13 mouse cellular contexts compared by ENCODE assay signal in the genomic region with DNA sequence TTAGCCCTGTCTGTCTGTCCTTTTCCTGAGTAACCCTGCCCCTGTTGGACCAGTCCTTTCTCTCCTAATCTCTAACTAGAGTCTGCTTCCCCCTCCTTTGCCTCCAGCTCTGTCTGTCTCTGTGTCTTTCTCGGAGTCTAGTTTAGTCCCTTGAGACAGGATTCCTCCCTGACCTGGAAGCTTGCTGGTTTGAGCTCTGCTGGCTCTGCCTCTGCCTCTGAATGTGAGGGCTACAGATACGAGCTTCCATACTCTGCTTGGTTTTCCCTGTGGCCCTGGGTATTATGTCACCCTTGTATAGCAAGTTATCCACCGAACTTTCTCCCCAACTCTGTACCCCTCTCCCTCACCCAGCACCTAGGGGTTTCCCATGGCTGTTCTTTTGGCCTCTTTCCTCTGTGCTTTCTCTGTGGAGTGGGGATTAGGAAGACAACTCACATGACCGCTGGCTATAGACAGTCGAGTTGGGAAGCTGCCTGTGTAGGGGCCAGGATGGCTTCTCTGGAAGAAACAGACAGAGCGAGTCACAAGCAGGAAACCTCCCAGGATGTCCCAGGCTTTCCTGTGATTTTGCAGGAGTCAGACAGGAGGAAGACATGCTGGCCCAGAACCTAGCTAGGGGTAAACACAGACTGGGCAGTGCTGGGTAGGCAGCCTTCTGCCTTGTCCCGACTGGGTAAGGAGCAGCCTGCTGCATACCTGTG. TPM values are rescaled to one million over a fixed set of nuclear protein-coding genes. Genes with fewer than 3 reads are reported as not detected.
DNase-seq lines count a peak whose midpoint lies in the region; ATAC-seq lines count a peak whose summit lies in the region.
"Had no signal": no experiment of that assay in that cellular context is flagged by ENCODE, and none has a peak within 500 bp of the region (broad histone marks: within the 10 kb centered on the region; RNA-seq: fewer than 3 reads in every experiment).

No protein-coding gene starts in this region.

- no peaks in the 10 kb centered on the region for H3K9me3 ChIP-seq in limb, embryonic 12.5 days
- H3K9me3 ChIP-seq in limb, embryonic 10.5 days (replicated peaks): no peaks in the 10 kb centered on the region
- no peaks in the 10 kb centered on the region for H3K9me3 ChIP-seq in heart, embryonic 11.5 days (replicated peaks; ENCODE audit: control insufficient read depth, low read length)

- no peaks in the 10 kb centered on the region for H3K36me3 ChIP-seq in limb, embryonic 12.5 days
- H3K36me3 ChIP-seq in limb, embryonic 10.5 days: no peaks in the 10 kb centered on the region
- no peaks in the 10 kb centered on the region for H3K36me3 ChIP-seq in heart, embryonic 11.5 days (ENCODE audit: control insufficient read depth, insufficient read depth, low read length)

- H3K4me1 ChIP-seq in limb, embryonic 12.5 days (replicated peaks): peaks cover 28% of the 10 kb centered on the region
- H3K4me1 ChIP-seq in limb, embryonic 10.5 days: peaks cover 26% of the 10 kb centered on the region
- H3K4me1 ChIP-seq in heart, embryonic 11.5 days (ENCODE audit: control insufficient read depth, insufficient read depth, low read length): peaks cover 16% of the 10 kb centered on the region

- WGBS in limb, embryonic 12.5 days: 65% methylated on average over 7 of the region's 7 CpGs
- WGBS in limb, embryonic 10.5 days: 70% methylated on average over 7 of the region's 7 CpGs
- 45% methylated on average over 7 of the region's 7 CpGs for WGBS in heart, embryonic 11.5 days (ENCODE audit: insufficient replicate concordance)

- H3K9ac ChIP-seq in limb, embryonic 12.5 days (replicated peaks): no peak overlapping the region
- H3K9ac ChIP-seq in heart, embryonic 11.5 days (ENCODE audit: low read depth, low read length): no peak overlapping the region

- ATAC-seq in limb, embryonic 12.5 days (ENCODE audit: insufficient number of reproducible peaks, insufficient read depth, low FRiP score, low TSS enrichment, low read depth): no peak
- no peak for ATAC-seq in heart, embryonic 11.5 days (replicated peaks; ENCODE audit: insufficient number of reproducible peaks, low FRiP score, low TSS enrichment)

- H3K4me3 ChIP-seq in limb, embryonic 12.5 days (replicated peaks): no peak overlapping the region
- no peak overlapping the region for H3K4me3 ChIP-seq in limb, embryonic 10.5 days
- H3K4me3 ChIP-seq in heart, embryonic 11.5 days (ENCODE audit: low read depth, low read length): no peak overlapping the region

- no peak for DNase-seq in limb, embryonic 10.5 days (ENCODE audit: low spot score)
- DNase-seq in heart, postnatal 4 days: peak; percentile 33
- DNase-seq in lung, postnatal 25 days (ENCODE audit: low spot score): peak; percentile 47
- DNase-seq in right cerebral cortex, adult 18-20 months: no peak
- DNase-seq in right cerebral cortex, postnatal 14 days: no peak
- DNase-seq: adrenal gland, postnatal 10 days; cerebellum, adult 9-11 months; gastrocnemius, postnatal 36 days; thymus, adult 18-20 months had no signal

- H3K27ac ChIP-seq in limb, embryonic 12.5 days: peak overlapping the region; percentile 59; the same call in 1 of the 2 replicates
- no peak overlapping the region for H3K27ac ChIP-seq in limb, embryonic 10.5 days
- H3K27ac ChIP-seq in heart, embryonic 11.5 days (ENCODE audit: low read depth, low read length): no peak overlapping the region

- no peak overlapping the region for H3K4me2 ChIP-seq in limb, embryonic 12.5 days
- peak overlapping the region; percentile 1; the same call in 1 of the 2 replicates for H3K4me2 ChIP-seq in heart, embryonic 11.5 days

- 0 out of 2 replicates have a peak, but pooled peaks cover 2% of the 10 kb centered on the region for H3K27me3 ChIP-seq in limb, embryonic 12.5 days
- H3K27me3 ChIP-seq in limb, embryonic 10.5 days (ENCODE audit: low read depth, poor library complexity, severe bottlenecking): no peaks in the 10 kb centered on the region
- H3K27me3 ChIP-seq in heart, embryonic 11.5 days (ENCODE audit: control insufficient read depth, insufficient read depth, low read length): no peaks in the 10 kb centered on the region

RNA-seq across cellular contexts. Expression of a gene that starts 2.3 kb away (rescaled TPM):
- polyA plus RNA-seq in limb, embryonic 12.5 days (2016; fragmentation: Nextera tagmentation; extraction: Ambion mirVana): 2.0 and 2.8 TPM in 2 replicates
- 1.0 and 1.8 TPM in 2 replicates for polyA plus RNA-seq in limb, embryonic 10.5 days (2016; fragmentation: Nextera tagmentation; extraction: Ambion mirVana)
- polyA plus RNA-seq in heart, embryonic 11.5 days (2014; fragmentation: Nextera tagmentation; extraction: Ambion mirVana): 2.0 and 2.2 TPM in 2 replicates
- total RNA-seq in heart, postnatal 4 days (2021): 1 to 10 TPM; 3.3 to 3.6 TPM

RNA-seq across cellular contexts. Expression of a gene that starts 2.8 kb away (rescaled TPM):
- 2.8 and 3.0 TPM in 2 replicates for polyA plus RNA-seq in limb, embryonic 12.5 days (2016; fragmentation: Nextera tagmentation; extraction: Ambion mirVana)
- polyA plus RNA-seq in limb, embryonic 10.5 days (2016; fragmentation: Nextera tagmentation; extraction: Ambion mirVana): 0.84 and 1.6 TPM in 2 replicates
- polyA plus RNA-seq in heart, embryonic 11.5 days (2014; fragmentation: Nextera tagmentation; extraction: Ambion mirVana): 1.2 and 1.4 TPM in 2 replicates
- under 1 TPM; 0.38 to 0.41 TPM for total RNA-seq in heart, postnatal 4 days (2021)
- total RNA-seq: left cerebral cortex, postnatal 36 days; MEL had no signal

RNA-seq across cellular contexts. Expression of a gene that starts 18.6 kb away (rescaled TPM):
- 6.3 and 7.4 TPM in 2 replicates for polyA plus RNA-seq in limb, embryonic 12.5 days (2016; fragmentation: Nextera tagmentation; extraction: Ambion mirVana)
- polyA plus RNA-seq in limb, embryonic 10.5 days (2016; fragmentation: Nextera tagmentation; extraction: Ambion mirVana): 3.2 and 3.9 TPM in 2 replicates
- polyA plus RNA-seq in heart, embryonic 11.5 days (2014; fragmentation: Nextera tagmentation; extraction: Ambion mirVana): 1.6 and 2.2 TPM in 2 replicates
- 1 to 10 TPM; 7.3 to 8.8 TPM for total RNA-seq in heart, postnatal 4 days (2021)

RNA-seq across cellular contexts. Expression of a gene that starts 42.4 kb away (rescaled TPM):
- 209 and 210 TPM in 2 replicates for polyA plus RNA-seq in limb, embryonic 12.5 days (2016; fragmentation: Nextera tagmentation; extraction: Ambion mirVana)
- 213 and 231 TPM in 2 replicates for polyA plus RNA-seq in limb, embryonic 10.5 days (2016; fragmentation: Nextera tagmentation; extraction: Ambion mirVana)
- polyA plus RNA-seq in heart, embryonic 11.5 days (2014; fragmentation: Nextera tagmentation; extraction: Ambion mirVana): 226 and 234 TPM in 2 replicates
- total RNA-seq in heart, postnatal 4 days (2021): 100 to 1,000 TPM; 248 to 271 TPM

RNA-seq across cellular contexts. Expression of a gene that starts 42.5 kb away (rescaled TPM):
- 224 and 227 TPM in 2 replicates for polyA plus RNA-seq in limb, embryonic 12.5 days (2016; fragmentation: Nextera tagmentation; extraction: Ambion mirVana)
- polyA plus RNA-seq in limb, embryonic 10.5 days (2016; fragmentation: Nextera tagmentation; extraction: Ambion mirVana): 285 and 288 TPM in 2 replicates
- polyA plus RNA-seq in heart, embryonic 11.5 days (2014; fragmentation: Nextera tagmentation; extraction: Ambion mirVana): 82.3 and 84.0 TPM in 2 replicates
- 100 to 1,000 TPM; 101 to 111 TPM for total RNA-seq in heart, postnatal 4 days (2021)

Comparison
In these comparisons a context has a peak if more than half of its experiments do, and no peak if none do; other contexts are left out.
1. DNase-seq: peak in heart, postnatal 4 days (single experiment) and lung, postnatal 25 days (single experiment); none in limb, embryonic 10.5 days (single experiment), right cerebral cortex, adult 18-20 months (single experiment) and right cerebral cortex, postnatal 14 days (single experiment).